Mouse (Mus musculus): ENCODE data around the gene Gm826. TPM values are rescaled to one million over a fixed set of nuclear protein-coding genes. Genes with fewer than 3 reads are reported as not detected.

The Gm826 gene
- polyA plus RNA-seq, 1 experiment from 2014 or later: 4.9 TPM

- no peak overlapping the region for H3K4me3 ChIP-seq (replicated peaks)
- ATAC-seq (ENCODE audit: insufficient read depth, low FRiP score, low read depth): no peak
- no peaks in the 10 kb centered on the region for H3K36me3 ChIP-seq
- H3K27ac ChIP-seq: no peak overlapping the region
- WGBS: 34% methylated on average over 7 of the region's 7 CpGs
- H3K27me3 ChIP-seq (replicated peaks): no peaks in the 10 kb centered on the region
- no peaks in the 10 kb centered on the region for H3K9me3 ChIP-seq
- no peak overlapping the region for H3K9ac ChIP-seq
- H3K4me2 ChIP-seq: no peak overlapping the region
- 0 out of 2 replicates have a peak, but pooled peaks cover 3% of the 10 kb centered on the region for H3K4me1 ChIP-seq
These were observed 14.8 kb upstream of the Gm826 start for GRCm38 (mm10) chr2:160348796-160349195.

DNA sequence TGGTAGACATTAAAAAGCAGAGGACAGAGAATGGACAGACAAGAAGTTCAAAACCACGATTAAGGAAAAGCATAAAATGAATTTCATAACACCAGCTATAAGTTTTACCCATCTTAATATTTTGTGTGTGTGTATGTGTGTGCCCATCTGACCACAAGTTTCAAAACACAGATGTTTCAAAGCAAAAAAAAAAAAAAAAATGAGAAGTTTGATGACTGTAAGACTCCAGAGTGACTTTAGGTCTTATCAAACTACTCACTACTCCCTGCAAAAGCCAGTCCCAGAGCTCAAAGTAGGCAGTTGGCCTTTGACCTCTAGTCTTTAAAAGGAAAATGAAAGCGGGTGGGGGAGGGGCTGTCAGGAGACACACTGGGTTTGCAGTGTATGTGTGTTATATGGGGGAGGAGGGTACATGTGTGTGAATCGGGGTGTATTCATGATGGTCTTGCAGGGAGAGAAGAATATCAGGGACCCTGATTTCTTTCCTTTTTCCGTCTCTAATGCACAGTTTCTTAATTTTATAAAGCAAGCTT lies 14.2 kb upstream of the Gm826 start:
- H3K9me3 ChIP-seq: no peaks in the 10 kb centered on the region
- H3K27ac ChIP-seq: no peak overlapping the region
- H3K4me1 ChIP-seq: 0 out of 2 replicates have a peak, but pooled peaks cover 3% of the 10 kb centered on the region
- WGBS: 59% methylated on average over 4 of the region's 4 CpGs
- no peaks in the 10 kb centered on the region for H3K27me3 ChIP-seq (replicated peaks)
- H3K4me3 ChIP-seq (replicated peaks): no peak overlapping the region
- ATAC-seq (ENCODE audit: insufficient read depth, low FRiP score, low read depth): no peak
- H3K4me2 ChIP-seq: no peak overlapping the region
- H3K9ac ChIP-seq: no peak overlapping the region
- H3K36me3 ChIP-seq: no peaks in the 10 kb centered on the region

- Histone ChIP-seq H3K27me3 (replicated peaks) (no peaks in the 10 kb centered on the region), H3K36me3 (no peaks in the 10 kb centered on the region), H3K4me3 (replicated peaks) (no peak overlapping the region), H3K4me2 (no peak overlapping the region), H3K4me1 (0 out of 2 replicates have a peak, but pooled peaks cover 3% of the 10 kb centered on the region), H3K9me3 (no peaks in the 10 kb centered on the region), H3K9ac (no peak overlapping the region), H3K27ac (no peak overlapping the region)
- ATAC-seq (ENCODE audit: insufficient read depth, low FRiP score, low read depth): peak; percentile 47; the same call in 1 of the 2 replicates
These were observed 11.7 kb upstream of the Gm826 start for GRCm38 (mm10) chr2:160345644-160346043.

- 43% methylated on average over 4 of the region's 4 CpGs for WGBS
- Histone ChIP-seq H3K9me3 (no peaks in the 10 kb centered on the region), H3K27me3 (replicated peaks) (no peaks in the 10 kb centered on the region), H3K36me3 (no peaks in the 10 kb centered on the region), H3K27ac (no peak overlapping the region), H3K4me2 (no peak overlapping the region), H3K9ac (no peak overlapping the region), H3K4me1 (no peaks in the 10 kb centered on the region), H3K4me3 (replicated peaks) (no peak overlapping the region)
- ATAC-seq (ENCODE audit: insufficient read depth, low FRiP score, low read depth): no peak
These were observed 6.2 kb upstream of the Gm826 start for GRCm38 (mm10) chr2:160340121-160340520.

GRCm38 (mm10) chr2:160339595-160339994 lies 5.6 kb upstream of the Gm826 start:
- Histone ChIP-seq H3K9me3 (no peaks in the 10 kb centered on the region), H3K36me3 (no peaks in the 10 kb centered on the region), H3K4me2 (no peak overlapping the region), H3K4me1 (no peaks in the 10 kb centered on the region), H3K27ac (no peak overlapping the region), H3K9ac (no peak overlapping the region), H3K27me3 (replicated peaks) (no peaks in the 10 kb centered on the region), H3K4me3 (replicated peaks) (no peak overlapping the region)
- no peak for ATAC-seq (ENCODE audit: insufficient read depth, low FRiP score, low read depth)
- WGBS: 91% methylated on average over 5 of the region's 5 CpGs

DNA sequence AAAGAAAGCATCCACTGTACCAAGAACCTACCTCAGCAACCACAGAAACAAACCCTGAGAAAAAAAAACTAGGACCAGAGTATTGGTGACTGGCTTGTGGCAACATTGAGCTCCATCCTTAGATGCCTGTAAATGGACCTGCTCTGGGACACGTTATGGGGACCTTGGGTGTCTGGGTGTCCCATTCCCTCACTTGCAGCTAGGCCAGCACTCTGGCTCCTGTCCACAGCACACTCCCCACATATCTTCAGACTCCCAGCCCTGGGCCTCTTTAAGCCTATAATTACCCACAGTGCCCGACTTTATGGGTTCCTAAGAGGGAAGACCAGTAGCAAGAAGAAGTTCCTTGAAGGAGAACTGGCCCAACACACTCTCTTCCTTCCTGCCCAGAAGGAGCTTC lies 2.1 kb upstream of the Gm826 start:
- Histone ChIP-seq H3K4me2 (no peak overlapping the region), H3K27me3 (replicated peaks) (no peaks in the 10 kb centered on the region), H3K36me3 (no peaks in the 10 kb centered on the region), H3K4me3 (replicated peaks) (no peak overlapping the region), H3K27ac (no peak overlapping the region), H3K9me3 (no peaks in the 10 kb centered on the region), H3K9ac (no peak overlapping the region), H3K4me1 (no peaks in the 10 kb centered on the region)
- ATAC-seq (ENCODE audit: insufficient read depth, low FRiP score, low read depth): no peak
- 56% methylated on average over 2 of the region's 2 CpGs for WGBS

DNA sequence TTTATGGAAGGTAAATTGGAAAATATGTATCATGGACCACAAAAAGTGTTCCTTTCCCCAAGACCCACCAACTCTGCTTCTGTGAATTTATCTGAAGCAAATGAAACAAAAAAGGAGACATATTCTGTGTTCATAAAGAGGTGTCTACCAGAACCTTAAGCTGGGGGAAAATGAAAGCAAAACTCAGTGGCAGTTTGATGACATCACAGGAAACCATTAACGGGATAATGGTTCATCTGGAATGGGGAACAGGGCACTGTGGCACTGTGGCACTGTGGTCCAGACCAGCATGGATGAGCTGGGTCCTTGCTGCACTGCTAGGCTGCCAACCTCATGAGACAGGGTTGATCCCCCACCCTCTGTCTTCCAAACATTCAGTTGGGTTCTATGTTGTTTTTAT lies 1.1 kb upstream of the Gm826 start:
- Histone ChIP-seq H3K36me3 (no peaks in the 10 kb centered on the region), H3K27ac (no peak overlapping the region), H3K27me3 (replicated peaks) (no peaks in the 10 kb centered on the region), H3K4me3 (replicated peaks) (no peak overlapping the region), H3K9ac (no peak overlapping the region), H3K4me2 (no peak overlapping the region), H3K4me1 (no peaks in the 10 kb centered on the region), H3K9me3 (no peaks in the 10 kb centered on the region)
- ATAC-seq (ENCODE audit: insufficient read depth, low FRiP score, low read depth): no peak
- WGBS: 57% methylated on average over 1 of the region's 1 CpGs

DNA sequence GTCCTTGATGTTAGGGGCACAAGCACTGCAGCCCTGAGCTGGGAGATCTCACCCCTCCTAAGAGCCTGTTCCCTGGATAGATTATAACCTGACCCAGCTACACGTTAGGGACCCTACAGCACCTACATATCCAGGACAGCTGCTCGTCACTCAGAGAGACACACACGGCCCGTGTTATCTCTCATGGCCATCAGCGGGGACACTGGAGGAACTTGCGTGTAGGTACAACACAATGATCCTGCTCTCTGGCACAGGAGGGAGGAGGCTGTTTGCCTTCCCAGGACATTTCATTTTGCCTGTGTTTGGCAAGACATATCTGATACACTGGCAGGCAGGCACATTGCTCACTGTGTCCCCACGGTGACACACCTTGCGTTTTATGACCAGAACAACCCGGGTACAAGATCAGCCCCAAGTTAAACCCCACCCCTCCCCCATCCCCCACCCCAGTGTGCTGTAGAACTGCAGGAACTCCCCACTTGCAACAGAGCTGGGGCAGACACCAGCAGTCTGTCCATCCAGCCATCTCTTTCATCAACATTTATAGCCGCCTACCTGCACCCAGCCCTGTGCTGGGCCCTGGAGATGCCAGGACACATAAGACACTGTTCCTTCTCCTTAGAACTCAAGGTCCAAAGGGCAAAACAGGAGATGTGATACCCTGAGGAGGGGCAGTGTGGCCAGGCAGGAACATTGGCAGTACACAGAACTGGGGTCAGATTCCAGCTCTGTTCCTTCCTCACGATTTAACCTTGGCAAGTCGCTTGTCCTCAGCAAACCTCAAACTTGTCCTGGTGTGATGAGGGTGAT lies 1.2 kb downstream of the Gm826 start:
- Histone ChIP-seq H3K4me2 (no peak overlapping the region), H3K4me1 (0 out of 2 replicates have a peak, but pooled peaks cover 3% of the 10 kb centered on the region), H3K9ac (no peak overlapping the region), H3K27me3 (replicated peaks) (no peaks in the 10 kb centered on the region), H3K36me3 (no peaks in the 10 kb centered on the region), H3K27ac (no peak overlapping the region), H3K4me3 (replicated peaks) (no peak overlapping the region), H3K9me3 (no peaks in the 10 kb centered on the region)
- peak; percentile 41; the same call in 1 of the 2 replicates for ATAC-seq (ENCODE audit: insufficient read depth, low FRiP score, low read depth)
- WGBS: 71% methylated on average over 12 of the region's 12 CpGs

GRCm38 (mm10) chr2:160328886-160329285 lies 5.1 kb downstream of the Gm826 start:
- Histone ChIP-seq H3K9ac (no peak overlapping the region), H3K9me3 (no peaks in the 10 kb centered on the region), H3K4me3 (replicated peaks) (no peak overlapping the region), H3K4me1 (0 out of 2 replicates have a peak, but pooled peaks cover 7% of the 10 kb centered on the region), H3K4me2 (no peak overlapping the region), H3K27ac (no peak overlapping the region), H3K36me3 (no peaks in the 10 kb centered on the region), H3K27me3 (replicated peaks) (no peaks in the 10 kb centered on the region)
- no peak for ATAC-seq (ENCODE audit: insufficient read depth, low FRiP score, low read depth)
- 48% methylated on average over 9 of the region's 9 CpGs for WGBS

DNA sequence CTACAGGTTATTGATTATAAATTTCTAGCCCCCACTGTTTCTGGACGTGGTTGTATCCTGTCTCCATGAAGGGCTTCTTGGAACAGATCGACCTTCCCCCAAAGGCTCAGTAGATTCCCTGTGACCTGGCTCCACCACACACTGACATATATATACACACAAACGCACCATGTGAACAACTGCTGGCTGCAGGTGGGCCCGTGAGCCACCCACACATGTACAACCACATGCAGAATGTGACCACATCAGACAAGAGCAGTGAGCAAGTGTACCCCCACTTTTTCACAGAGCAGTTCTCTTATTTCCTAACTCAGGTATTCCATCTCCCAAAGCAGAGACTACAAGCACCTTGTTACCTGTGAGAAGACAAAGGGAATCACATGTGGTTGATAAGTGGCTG lies 6.2 kb downstream of the Gm826 start:
- H3K9me3 ChIP-seq: no peaks in the 10 kb centered on the region
- H3K36me3 ChIP-seq: no peaks in the 10 kb centered on the region
- WGBS: 81% methylated on average over 4 of the region's 4 CpGs
- ATAC-seq (ENCODE audit: insufficient read depth, low FRiP score, low read depth): no peak
- H3K4me2 ChIP-seq: no peak overlapping the region
- no peak overlapping the region for H3K9ac ChIP-seq
- no peak overlapping the region for H3K27ac ChIP-seq
- 0 out of 2 replicates have a peak, but pooled peaks cover 7% of the 10 kb centered on the region for H3K4me1 ChIP-seq
- no peaks in the 10 kb centered on the region for H3K27me3 ChIP-seq (replicated peaks)
- H3K4me3 ChIP-seq (replicated peaks): no peak overlapping the region

GRCm38 (mm10) chr2:160327167-160327566 lies 6.8 kb downstream of the Gm826 start:
- H3K4me1 ChIP-seq: 0 out of 2 replicates have a peak, but pooled peaks cover 7% of the 10 kb centered on the region
- H3K4me2 ChIP-seq: no peak overlapping the region
- WGBS: 45% methylated on average over 4 of the region's 4 CpGs
- H3K9ac ChIP-seq: no peak overlapping the region
- no peaks in the 10 kb centered on the region for H3K36me3 ChIP-seq
- H3K27me3 ChIP-seq (replicated peaks): no peaks in the 10 kb centered on the region
- H3K27ac ChIP-seq: no peak overlapping the region
- no peak overlapping the region for H3K4me3 ChIP-seq (replicated peaks)
- no peak for ATAC-seq (ENCODE audit: insufficient read depth, low FRiP score, low read depth)
- H3K9me3 ChIP-seq: no peaks in the 10 kb centered on the region

DNA sequence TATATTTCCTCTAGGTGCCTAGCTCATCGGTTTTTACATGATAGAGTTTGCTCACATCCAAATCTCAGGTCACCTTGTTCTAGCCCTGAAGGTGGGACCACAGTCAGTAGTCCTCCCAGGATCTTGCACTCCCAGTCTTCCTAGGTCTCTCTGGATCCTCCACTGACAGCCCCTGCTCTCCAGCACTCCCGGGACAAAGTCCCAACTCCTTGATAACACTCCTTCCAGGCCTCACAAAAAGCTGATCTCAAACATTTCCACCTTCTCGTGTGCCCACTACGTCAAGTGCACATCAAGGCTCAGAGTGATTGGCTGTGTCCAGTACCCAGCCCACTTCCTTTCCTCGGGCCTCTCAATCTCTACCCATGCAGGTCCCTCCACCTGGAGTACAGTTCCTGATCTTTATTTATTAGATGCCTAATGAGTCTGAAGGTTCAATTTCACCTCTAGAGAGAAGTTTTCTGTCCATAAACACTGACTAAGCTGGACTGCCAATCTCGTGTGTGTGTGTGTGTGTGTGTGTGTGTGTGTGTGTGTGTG lies 8.8 kb downstream of the Gm826 start:
- WGBS: 68% methylated on average over 6 of the region's 6 CpGs
- no peak overlapping the region for H3K4me3 ChIP-seq (replicated peaks)
- H3K27ac ChIP-seq: no peak overlapping the region
- H3K4me1 ChIP-seq: 0 out of 2 replicates have a peak, but pooled peaks cover 7% of the 10 kb centered on the region
- H3K36me3 ChIP-seq: no peaks in the 10 kb centered on the region
- ATAC-seq (ENCODE audit: insufficient read depth, low FRiP score, low read depth): no peak
- H3K9ac ChIP-seq: no peak overlapping the region
- no peaks in the 10 kb centered on the region for H3K27me3 ChIP-seq (replicated peaks)
- no peak overlapping the region for H3K4me2 ChIP-seq
- H3K9me3 ChIP-seq: no peaks in the 10 kb centered on the region
